Mouse (Mus musculus): ENCODE measurements around the gene Gm20388. TPM values are rescaled to one million over a fixed set of nuclear protein-coding genes. Genes with fewer than 3 reads are reported as not detected.

Gm20388 gene
- polyA plus RNA-seq, 1 experiment: not detected

- Histone ChIP-seq H3K27ac (ENCODE audit: insufficient read depth, low read depth, low read length) (no peak overlapping the region), H3K4me1 (ENCODE audit: control insufficient read depth, insufficient read depth, low read length) (peaks cover 8% of the 10 kb centered on the region), H3K4me3 (ENCODE audit: insufficient read depth, low read depth, low read length) (no peak overlapping the region)
- TF ChIP-seq CTCF (IDR thresholded peaks at IDR 0.05; ENCODE audit: insufficient read depth, low read depth, low read length) (no peak), POLR2A (IDR thresholded peaks at IDR 0.05; ENCODE audit: insufficient read depth, low read depth, low read length) (no peak)
- WGBS: 72% methylated on average over 6 of the region's 6 CpGs
These were observed 4189.0 kb downstream of the Gm20388 start for GRCm38 (mm10) chr8:124099623-124099965.

- no peak for TF ChIP-seq CTCF (IDR thresholded peaks at IDR 0.05; ENCODE audit: insufficient read depth, low read depth, low read length)
- TF ChIP-seq POLR2A (IDR thresholded peaks at IDR 0.05; ENCODE audit: insufficient read depth, low read depth, low read length): no peak
- 86% methylated on average over 6 of the region's 6 CpGs for WGBS
- Histone ChIP-seq H3K27ac (ENCODE audit: insufficient read depth, low read depth, low read length) (no peak overlapping the region), H3K4me1 (ENCODE audit: control insufficient read depth, insufficient read depth, low read length) (peaks cover 3% of the 10 kb centered on the region), H3K4me3 (ENCODE audit: insufficient read depth, low read depth, low read length) (no peak overlapping the region)
These were observed 4195.2 kb downstream of the Gm20388 start for GRCm38 (mm10) chr8:124105869-124106268.

GRCm38 (mm10) chr8:124106328-124107195, 4195.9 kb downstream of the Gm20388 start:
- H3K27ac ChIP-seq (ENCODE audit: insufficient read depth, low read depth, low read length): no peak overlapping the region
- no peak overlapping the region for H3K4me3 ChIP-seq (ENCODE audit: insufficient read depth, low read depth, low read length)
- TF ChIP-seq POLR2A (IDR thresholded peaks at IDR 0.05; ENCODE audit: insufficient read depth, low read depth, low read length) (no peak), CTCF (IDR thresholded peaks at IDR 0.05; ENCODE audit: insufficient read depth, low read depth, low read length) (no peak)
- H3K4me1 ChIP-seq (ENCODE audit: control insufficient read depth, insufficient read depth, low read length): peaks cover 3% of the 10 kb centered on the region
- 87% methylated on average over 7 of the region's 7 CpGs for WGBS

GRCm38 (mm10) chr8:124113108-124113507, 4202.5 kb downstream of the Gm20388 start:
- TF ChIP-seq POLR2A (IDR thresholded peaks at IDR 0.05; ENCODE audit: insufficient read depth, low read depth, low read length) (no peak), CTCF (IDR thresholded peaks at IDR 0.05; ENCODE audit: insufficient read depth, low read depth, low read length) (no peak)
- 85% methylated on average over 10 of the region's 10 CpGs for WGBS
- H3K4me3 ChIP-seq (ENCODE audit: insufficient read depth, low read depth, low read length): no peak overlapping the region

GRCm38 (mm10) chr8:124125241-124125640, 4214.6 kb downstream of the Gm20388 start:
- 95% methylated on average over 20 of the region's 20 CpGs for WGBS
- H3K4me3 ChIP-seq (ENCODE audit: insufficient read depth, low read depth, low read length): no peak overlapping the region
- H3K27ac ChIP-seq (ENCODE audit: insufficient read depth, low read depth, low read length): no peak overlapping the region
- TF ChIP-seq CTCF (IDR thresholded peaks at IDR 0.05; ENCODE audit: insufficient read depth, low read depth, low read length) (no peak), POLR2A (IDR thresholded peaks at IDR 0.05; ENCODE audit: insufficient read depth, low read depth, low read length) (no peak)
- no peaks in the 10 kb centered on the region for H3K4me1 ChIP-seq (ENCODE audit: control insufficient read depth, insufficient read depth, low read length)

More at GRCm38 (mm10) chr8:124113108-124113507, 4202.5 kb downstream of the Gm20388 start:
- Histone ChIP-seq H3K4me1 (ENCODE audit: control insufficient read depth, insufficient read depth, low read length) (peaks cover 3% of the 10 kb centered on the region), H3K27ac (ENCODE audit: insufficient read depth, low read depth, low read length) (no peak overlapping the region)

- no peak overlapping the region for H3K27ac ChIP-seq (ENCODE audit: insufficient read depth, low read depth, low read length)
- peaks cover 16% of the 10 kb centered on the region; the same call in 1 of the 2 replicates for H3K4me1 ChIP-seq (ENCODE audit: control insufficient read depth, insufficient read depth, low read length)
- H3K4me3 ChIP-seq (ENCODE audit: insufficient read depth, low read depth, low read length): no peak overlapping the region
- TF ChIP-seq POLR2A (IDR thresholded peaks at IDR 0.05; ENCODE audit: insufficient read depth, low read depth, low read length): no peak
- TF ChIP-seq CTCF (IDR thresholded peaks at IDR 0.05; ENCODE audit: insufficient read depth, low read depth, low read length): no peak
- WGBS: 58% methylated on average over 5 of the region's 5 CpGs
These were observed 4226.6 kb downstream of the Gm20388 start for GRCm38 (mm10) chr8:124137261-124137660.

GRCm38 (mm10) chr8:124140211-124140790, 4229.7 kb downstream of the Gm20388 start:
- 68% methylated on average over 11 of the region's 11 CpGs for WGBS
- no peak overlapping the region for H3K27ac ChIP-seq (ENCODE audit: insufficient read depth, low read depth, low read length)
- peaks cover 31% of the 10 kb centered on the region for H3K4me1 ChIP-seq (ENCODE audit: control insufficient read depth, insufficient read depth, low read length)
- no peak overlapping the region for H3K4me3 ChIP-seq (ENCODE audit: insufficient read depth, low read depth, low read length)
- no peak for TF ChIP-seq CTCF (IDR thresholded peaks at IDR 0.05; ENCODE audit: insufficient read depth, low read depth, low read length)
- no peak for TF ChIP-seq POLR2A (IDR thresholded peaks at IDR 0.05; ENCODE audit: insufficient read depth, low read depth, low read length)

GRCm38 (mm10) chr8:124140868-124141431, 4230.3 kb downstream of the Gm20388 start:
- TF ChIP-seq CTCF (IDR thresholded peaks at IDR 0.05; ENCODE audit: insufficient read depth, low read depth, low read length) (no peak), POLR2A (IDR thresholded peaks at IDR 0.05; ENCODE audit: insufficient read depth, low read depth, low read length) (no peak)
- H3K27ac ChIP-seq (ENCODE audit: insufficient read depth, low read depth, low read length): no peak overlapping the region
- 33% methylated on average over 20 of the region's 20 CpGs for WGBS
- peaks cover 31% of the 10 kb centered on the region for H3K4me1 ChIP-seq (ENCODE audit: control insufficient read depth, insufficient read depth, low read length)
- H3K4me3 ChIP-seq (ENCODE audit: insufficient read depth, low read depth, low read length): no peak overlapping the region

Data from olfactory bulb, adult 2 months (tissue).